Mouse (Mus musculus): ENCODE results near the gene Klhl29. TPM values are rescaled to one million over a fixed set of nuclear protein-coding genes. Genes with fewer than 3 reads are reported as not detected.
A peak's percentile ranks its signal among the peaks of the same experiment; 100 is the strongest.

The Klhl29 gene
- total RNA-seq, 2 experiments from 2014 or later = 39.0 to 44.3 TPM

- no peak for DNase-seq (ENCODE audit: low spot score in 2 of 2)
- intact Hi-C loops (cut with DNase I) = no loop called here
Observed at GRCm38 (mm10) chr12:5242551-5243330, 132.7 kb downstream of the Klhl29 start.

GRCm38 (mm10) chr12:5239451-5240245 lies 135.8 kb downstream of the Klhl29 start:
- no peak for DNase-seq (ENCODE audit: low spot score in 2 of 2)
- intact Hi-C loops (cut with DNase I) = no loop called here

GRCm38 (mm10) chr12:5237078-5237477 lies 138.4 kb downstream of the Klhl29 start:
- DNase-seq (ENCODE audit: low spot score in 2 of 2) = no peak
- intact Hi-C loops (cut with DNase I) = no loop called here

- intact Hi-C loops (cut with DNase I) = no loop called here
- DNase-seq (ENCODE audit: low spot score in 2 of 2) = no peak
Observed at GRCm38 (mm10) chr12:5235596-5235995, 139.9 kb downstream of the Klhl29 start.

GRCm38 (mm10) chr12:5230504-5230903 lies 145.0 kb downstream of the Klhl29 start:
- intact Hi-C loops (cut with DNase I) = no loop called here

GRCm38 (mm10) chr12:5226676-5227654 lies 148.5 kb downstream of the Klhl29 start:
- no peak for DNase-seq (ENCODE audit: low spot score in 2 of 2)
- intact Hi-C loops (cut with DNase I) = loop anchor here (5.0 kb wide), 1 partner anchor 85 kb away; no protein-coding TSS in a partner anchor

More at GRCm38 (mm10) chr12:5230504-5230903, 145.0 kb downstream of the Klhl29 start:
- DNase-seq (ENCODE audit: low spot score in 2 of 2) = no peak

- intact Hi-C loops (cut with DNase I) = no loop called here
- no peak for DNase-seq (ENCODE audit: low spot score in 2 of 2)
Observed at GRCm38 (mm10) chr12:5223595-5223994, 151.9 kb downstream of the Klhl29 start.

GRCm38 (mm10) chr12:5222439-5223202 lies 152.9 kb downstream of the Klhl29 start:
- intact Hi-C loops (cut with DNase I) = no loop called here

GRCm38 (mm10) chr12:5219913-5220575 lies 155.4 kb downstream of the Klhl29 start:
- DNase-seq (ENCODE audit: low spot score in 2 of 2) = no peak
- intact Hi-C loops (cut with DNase I) = no loop called here

More at GRCm38 (mm10) chr12:5222439-5223202, 152.9 kb downstream of the Klhl29 start:
- no peak for DNase-seq (ENCODE audit: low spot score in 2 of 2)

GRCm38 (mm10) chr12:5215836-5216747 lies 159.4 kb downstream of the Klhl29 start:
- intact Hi-C loops (cut with DNase I) = no loop called here
- peak in 1 of 2 experiments; percentile 73 for DNase-seq (ENCODE audit: low spot score in 2 of 2)

GRCm38 (mm10) chr12:5214266-5214665 lies 161.2 kb downstream of the Klhl29 start:
- intact Hi-C loops (cut with DNase I) = no loop called here
- no peak for DNase-seq (ENCODE audit: low spot score in 2 of 2)

GRCm38 (mm10) chr12:5213339-5214104 lies 162.0 kb downstream of the Klhl29 start:
- peak; percentile 66 to 69 for DNase-seq (ENCODE audit: low spot score in 2 of 2)
- intact Hi-C loops (cut with DNase I) = no loop called here

- no peak for DNase-seq (ENCODE audit: low spot score in 2 of 2)
- intact Hi-C loops (cut with DNase I) = no loop called here
Observed at GRCm38 (mm10) chr12:5211884-5212283, 163.6 kb downstream of the Klhl29 start.

GRCm38 (mm10) chr12:5210786-5211185 lies 164.7 kb downstream of the Klhl29 start:
- peak; percentile 77 to 83 for DNase-seq (ENCODE audit: low spot score in 2 of 2)
- intact Hi-C loops (cut with DNase I) = no loop called here

GRCm38 (mm10) chr12:5207941-5208905 lies 167.3 kb downstream of the Klhl29 start:
- DNase-seq (ENCODE audit: low spot score in 2 of 2) = no peak
- intact Hi-C loops (cut with DNase I) = no loop called here

Data from left cerebral cortex, postnatal 14 days (tissue).